In the genomic region with DNA sequence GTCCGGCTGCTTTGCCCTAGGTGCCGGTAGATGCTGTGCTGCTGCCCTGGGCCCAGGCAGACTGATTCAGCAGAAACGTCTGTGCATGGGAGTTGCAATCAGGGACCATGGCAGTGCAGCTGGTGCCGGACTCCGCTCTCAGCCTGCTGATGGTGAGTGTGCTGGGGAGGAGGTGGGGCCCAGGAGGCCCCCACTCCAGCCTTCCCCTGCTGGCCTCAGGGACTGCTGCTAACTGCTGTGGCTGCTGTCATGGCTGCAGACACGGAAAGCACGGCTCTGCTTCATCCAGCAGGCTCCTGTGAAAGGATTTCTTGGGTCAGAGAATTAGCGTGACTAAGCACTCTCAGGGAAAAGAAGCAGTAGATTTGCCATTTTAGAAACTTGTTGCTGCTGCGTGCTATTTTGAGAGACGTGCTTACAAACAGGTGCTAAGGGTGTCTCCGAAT, we compare ENCODE assay signal across 9 mouse cellular contexts. TPM values are rescaled to one million over a fixed set of nuclear protein-coding genes. Genes with fewer than 3 reads are reported as not detected.
DNase-seq lines count a peak whose midpoint lies in the region; ATAC-seq and TF ChIP-seq lines count a peak whose summit lies in the region.
"Had no signal": no experiment of that assay in that cellular context is flagged by ENCODE, and none has a peak within 500 bp of the region (broad histone marks: within the 10 kb centered on the region; RNA-seq: fewer than 3 reads in every experiment).

No protein-coding gene starts in this region.

- peak; percentile 12 for DNase-seq in kidney, postnatal 0 days (ENCODE audit: low spot score)
- no peak for DNase-seq in kidney, postnatal 36 days
- DNase-seq in embryo, embryonic 11 days = peak; percentile 61
- peak; percentile 48 for DNase-seq in hindbrain, embryonic 11.5 days (ENCODE audit: low spot score)
- DNase-seq in limb, embryonic 10.5 days (ENCODE audit: low spot score) = peak; percentile 58
- DNase-seq in right cerebral cortex, postnatal 25 days = peak; percentile 76
- no peak for DNase-seq in lung, postnatal 0 days (ENCODE audit: low spot score)
- no peak for DNase-seq in ovary, adult 18-20 months (ENCODE audit: low spot score)

- H3K27me3 ChIP-seq in kidney, postnatal 0 days (ENCODE audit: insufficient read depth, low read length) = no peaks in the 10 kb centered on the region
- H3K27me3 ChIP-seq in hindbrain, embryonic 11.5 days (ENCODE audit: control insufficient read depth, insufficient read depth, low read length) = no peaks in the 10 kb centered on the region
- H3K27me3 ChIP-seq in limb, embryonic 10.5 days (ENCODE audit: low read depth, poor library complexity, severe bottlenecking) = no peaks in the 10 kb centered on the region
- no peaks in the 10 kb centered on the region for H3K27me3 ChIP-seq in lung, postnatal 0 days (replicated peaks; ENCODE audit: insufficient read depth, low read length)

- 0 out of 2 replicates have a peak, but pooled peaks have one; percentile 54 for ATAC-seq in kidney, postnatal 0 days (replicated peaks; ENCODE audit: low FRiP score, low read depth)
- peak; percentile 90 for ATAC-seq in hindbrain, embryonic 11.5 days (ENCODE audit: low FRiP score)
- no peak for ATAC-seq in lung, postnatal 0 days
- ATAC-seq: Patski had no signal

- no peak overlapping the region for H3K9ac ChIP-seq in kidney, postnatal 0 days (ENCODE audit: low read depth, low read length)
- peak overlapping the region; percentile 36; the same call in 1 of the 2 replicates for H3K9ac ChIP-seq in hindbrain, embryonic 11.5 days (ENCODE audit: low read depth, low read length)
- no peak overlapping the region for H3K9ac ChIP-seq in lung, postnatal 0 days (replicated peaks; ENCODE audit: low read depth)

- TF ChIP-seq EP300 in lung, postnatal 0 days (IDR thresholded peaks at IDR 0.05) = no peak

- no peaks in the 10 kb centered on the region for H3K9me3 ChIP-seq in kidney, postnatal 0 days (replicated peaks; ENCODE audit: low read length)
- H3K9me3 ChIP-seq in hindbrain, embryonic 11.5 days (ENCODE audit: control insufficient read depth, low read length) = no peaks in the 10 kb centered on the region
- no peaks in the 10 kb centered on the region for H3K9me3 ChIP-seq in limb, embryonic 10.5 days (replicated peaks)
- H3K9me3 ChIP-seq in lung, postnatal 0 days (ENCODE audit: low read length) = no peaks in the 10 kb centered on the region

- H3K36me3 ChIP-seq in kidney, postnatal 0 days (ENCODE audit: insufficient read depth, low read length) = no peaks in the 10 kb centered on the region
- H3K36me3 ChIP-seq in hindbrain, embryonic 11.5 days (ENCODE audit: control insufficient read depth, insufficient read depth, low read length) = no peaks in the 10 kb centered on the region
- H3K36me3 ChIP-seq in limb, embryonic 10.5 days = no peaks in the 10 kb centered on the region
- H3K36me3 ChIP-seq in lung, postnatal 0 days (ENCODE audit: insufficient read depth, low read length) = no peaks in the 10 kb centered on the region

- no peak overlapping the region for H3K4me3 ChIP-seq in kidney, postnatal 0 days (replicated peaks; ENCODE audit: low read depth, low read length)
- H3K4me3 ChIP-seq in hindbrain, embryonic 11.5 days (ENCODE audit: low read depth, low read length) = no peak overlapping the region
- H3K4me3 ChIP-seq in limb, embryonic 10.5 days = peak overlapping the region; percentile 26
- H3K4me3 ChIP-seq in lung, postnatal 0 days (ENCODE audit: low read depth, low read length) = no peak overlapping the region

- WGBS in kidney, postnatal 0 days = 31% methylated on average over 11 of the region's 11 CpGs
- WGBS in hindbrain, embryonic 11.5 days = 41% methylated on average over 11 of the region's 11 CpGs
- WGBS in limb, embryonic 10.5 days = 45% methylated on average over 11 of the region's 11 CpGs
- 32% methylated on average over 11 of the region's 11 CpGs for WGBS in lung, postnatal 0 days

- TF ChIP-seq CTCF in kidney, postnatal 0 days (IDR thresholded peaks at IDR 0.05; ENCODE audit: low read depth) = no peak
- TF ChIP-seq CTCF in lung, postnatal 0 days (IDR thresholded peaks at IDR 0.05) = no peak

- no peaks in the 10 kb centered on the region for H3K4me1 ChIP-seq in kidney, postnatal 0 days (replicated peaks; ENCODE audit: insufficient read depth, low read length)
- peaks cover 2% of the 10 kb centered on the region; the same call in 1 of the 2 replicates for H3K4me1 ChIP-seq in hindbrain, embryonic 11.5 days (replicated peaks; ENCODE audit: control insufficient read depth, insufficient read depth, low read length)
- H3K4me1 ChIP-seq in limb, embryonic 10.5 days = peaks cover 42% of the 10 kb centered on the region
- no peaks in the 10 kb centered on the region for H3K4me1 ChIP-seq in lung, postnatal 0 days (ENCODE audit: insufficient read depth, low read depth, low read length)

- H3K4me2 ChIP-seq in kidney, postnatal 0 days (ENCODE audit: low read length) = peak overlapping the region; percentile 18; the same call in 1 of the 2 replicates
- 0 out of 2 replicates have a peak overlapping the region, but pooled peaks have one; percentile 7 for H3K4me2 ChIP-seq in hindbrain, embryonic 11.5 days (replicated peaks; ENCODE audit: low read depth, low read length)
- H3K4me2 ChIP-seq in lung, postnatal 0 days (replicated peaks; ENCODE audit: low read depth, low read length) = no peak overlapping the region

- H3K27ac ChIP-seq in kidney, postnatal 0 days = no peak overlapping the region
- peak overlapping the region; percentile 30; the same call in 1 of the 2 replicates for H3K27ac ChIP-seq in hindbrain, embryonic 11.5 days (ENCODE audit: low read depth, low read length)
- H3K27ac ChIP-seq in limb, embryonic 10.5 days = peak overlapping the region; percentile 67
- H3K27ac ChIP-seq in lung, postnatal 0 days (ENCODE audit: low read length) = no peak overlapping the region

RNA-seq across cellular contexts. Expression of gene Frmd4a, which starts 0.9 kb away (rescaled TPM):
- 16.8 and 18.2 TPM in 2 replicates for polyA plus RNA-seq in kidney, postnatal 0 days (2015; fragmentation: Nextera tagmentation; extraction: Ambion mirVana)
- polyA plus RNA-seq in hindbrain, embryonic 11.5 days (2014; fragmentation: Nextera tagmentation; extraction: Ambion mirVana) = 50.6 and 72.7 TPM in 2 replicates
- 50.6 and 64.3 TPM in 2 replicates for polyA plus RNA-seq in limb, embryonic 10.5 days (2016; fragmentation: Nextera tagmentation; extraction: Ambion mirVana)
- polyA plus RNA-seq in lung, postnatal 0 days (2015; fragmentation: Nextera tagmentation; extraction: Ambion mirVana) = 15.8 and 18.6 TPM in 2 replicates

Comparison
In these comparisons a context has a peak if more than half of its experiments do, and no peak if none do; other contexts are left out.
1. DNase-seq: peak in kidney, postnatal 0 days (single experiment), embryo, embryonic 11 days (single experiment), hindbrain, embryonic 11.5 days (single experiment), limb, embryonic 10.5 days (single experiment) and right cerebral cortex, postnatal 25 days (single experiment); none in kidney, postnatal 36 days (0 of 2), lung, postnatal 0 days (single experiment) and ovary, adult 18-20 months (single experiment).
2. H3K27ac ChIP-seq: peak in hindbrain, embryonic 11.5 days (single experiment) and limb, embryonic 10.5 days (single experiment); none in kidney, postnatal 0 days (single experiment) and lung, postnatal 0 days (single experiment).